Mouse (Mus musculus) frontal cortex, adult (tissue): ENCODE data around the gene Snrnp25.
"Not testable (repeated sequence)": the region's sequence is repeated elsewhere in the genome, so short reads cannot be mapped to it uniquely, and the experiment has no call there.

Experiments used
- ATAC-seq: cut with Nextera tagmentation; 2 replicates; pipeline ENCODE4 v1.9.2; 2017; ENCODE audit warnings: mild to moderate bottlenecking, moderate library complexity, mixed read lengths; ENCODE audit not compliant: low TSS enrichment

Gene Snrnp25

DNA sequence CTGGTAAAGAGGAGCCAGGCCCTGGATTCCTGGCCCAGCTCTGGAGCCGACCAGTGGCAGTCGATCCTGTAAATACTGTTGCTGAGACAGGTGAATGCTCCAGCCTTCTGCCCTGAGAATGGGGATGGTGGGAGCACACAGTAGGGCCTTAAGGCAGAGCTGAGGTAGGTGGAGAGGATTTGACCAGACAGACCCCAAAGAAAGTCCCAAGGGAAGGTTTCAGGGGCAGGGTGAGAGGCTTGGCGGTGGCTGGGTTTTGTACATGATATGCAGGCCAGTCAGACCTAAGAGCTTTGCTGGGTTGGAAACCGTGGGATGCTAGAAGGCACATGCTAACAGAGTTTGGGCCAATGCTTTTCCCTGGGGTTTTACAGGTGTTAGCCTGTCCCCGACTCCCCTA lies 10.6 kb upstream of the Snrnp25 start:
- ATAC-seq = no peak

DNA sequence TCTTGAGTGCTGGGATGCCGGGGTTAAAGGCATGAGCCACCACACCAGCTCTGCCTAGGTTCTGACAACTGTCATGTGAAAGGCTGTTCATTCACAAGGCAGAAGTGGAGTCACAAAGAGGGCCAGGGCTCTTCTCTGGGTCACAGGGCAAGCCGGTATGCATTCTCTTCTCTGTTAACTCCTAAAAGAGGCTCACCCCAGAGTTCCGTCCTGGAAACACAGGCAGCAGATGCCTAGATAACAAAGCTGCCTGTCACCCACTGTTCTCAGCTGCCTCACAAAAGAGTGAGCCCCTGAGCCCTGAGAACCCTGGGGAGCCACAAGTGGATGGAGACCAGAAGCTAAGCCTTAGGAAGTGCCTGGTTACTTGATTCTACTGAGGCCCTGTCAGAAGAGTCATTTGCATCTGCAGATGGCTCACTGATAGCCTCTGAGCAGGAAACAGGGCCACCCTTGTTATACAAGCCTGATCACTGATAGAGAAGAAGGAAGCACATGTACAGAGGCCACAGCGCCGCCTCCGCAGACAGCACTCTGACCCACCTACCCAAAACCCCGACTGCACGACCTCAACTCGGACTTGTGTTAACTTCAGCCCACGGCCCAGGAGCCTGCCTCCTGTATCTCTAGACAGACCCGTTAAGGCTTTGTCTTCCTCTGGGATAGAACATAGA lies 9.2 kb upstream of the Snrnp25 start:
- no peak for ATAC-seq

DNA sequence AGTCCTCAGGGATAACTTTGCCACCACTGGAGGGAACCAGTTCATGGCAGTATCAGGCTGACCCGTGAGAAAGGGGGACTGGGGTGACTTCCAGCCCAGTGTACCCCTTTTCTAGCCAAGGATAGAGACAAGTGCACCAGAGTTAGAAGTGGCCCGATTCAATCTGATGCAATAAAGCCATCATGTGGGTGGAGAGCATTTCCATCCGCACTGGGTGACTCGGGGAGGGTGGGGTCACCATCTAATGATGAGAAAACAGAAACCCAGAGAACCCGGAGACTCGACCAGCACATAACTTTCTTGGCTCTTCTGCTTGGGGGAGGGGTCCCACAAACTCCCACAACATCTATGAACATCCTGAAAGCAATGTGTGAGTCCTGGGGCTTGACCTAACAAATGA lies 8.5 kb upstream of the Snrnp25 start:
- ATAC-seq = no peak

GRCm38 (mm10) chr11:32197766-32198165 lies 7.4 kb upstream of the Snrnp25 start:
- no peak for ATAC-seq

DNA sequence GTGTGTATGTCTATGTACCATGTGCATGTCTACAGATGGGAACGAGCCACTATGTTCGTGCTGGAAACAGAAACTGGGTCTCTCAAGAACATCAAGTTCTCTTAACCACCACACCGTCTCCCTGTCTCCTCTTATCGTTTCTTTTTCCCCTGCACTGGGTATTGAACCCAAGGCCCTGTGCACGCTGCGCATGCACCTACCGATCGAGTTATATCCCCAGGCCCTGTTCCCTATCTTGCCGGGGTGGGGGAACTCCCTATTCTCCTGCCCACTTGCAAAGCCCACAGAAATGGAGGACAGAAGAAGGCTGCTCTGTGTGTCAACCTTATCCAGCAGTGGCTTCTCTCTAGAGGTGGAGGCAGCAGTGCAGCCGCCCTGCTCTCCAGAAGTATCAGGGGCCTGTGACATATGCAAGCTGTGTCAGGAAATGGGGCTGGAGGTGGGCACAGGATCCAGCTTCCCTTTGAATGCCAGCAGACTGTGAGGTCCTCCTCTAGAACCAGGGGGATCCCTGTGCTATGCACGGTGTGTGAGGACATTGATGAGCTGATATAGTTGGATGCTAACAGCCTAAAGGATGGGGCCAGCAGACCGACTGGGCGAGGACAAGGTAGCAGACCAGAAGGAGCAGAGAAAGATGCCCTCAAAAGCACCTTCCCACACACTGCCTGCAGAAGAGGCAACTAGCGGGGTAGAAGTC lies 6.8 kb upstream of the Snrnp25 start:
- no peak for ATAC-seq

GRCm38 (mm10) chr11:32199230-32199629 lies 6.0 kb upstream of the Snrnp25 start:
- no peak for ATAC-seq

GRCm38 (mm10) chr11:32200075-32200601 lies 5.1 kb upstream of the Snrnp25 start, which contains the start of gene Il9r:
Gene Il9r, minus strand, starts transcription at chr11:32200279.
- ATAC-seq = no peak

DNA sequence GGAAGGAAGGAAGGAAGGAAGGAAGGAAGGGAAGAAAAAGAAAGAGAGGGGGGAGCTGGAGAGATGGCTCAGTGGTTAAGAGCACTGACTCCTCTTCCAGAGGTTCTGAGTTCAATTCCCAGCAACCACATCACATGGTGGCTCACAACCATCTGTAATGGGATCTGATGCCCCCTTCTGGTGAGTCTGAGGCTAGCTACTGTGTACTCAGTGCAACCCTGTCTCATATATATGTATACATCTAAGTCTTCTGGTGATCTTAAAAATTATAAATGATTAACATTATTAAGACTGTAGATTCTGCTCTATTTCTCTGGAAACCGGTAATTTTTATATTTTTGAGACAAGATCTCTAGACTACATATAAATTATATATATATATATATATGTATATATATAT lies 4.2 kb upstream of the Snrnp25 start:
- ATAC-seq = not testable (repeated sequence)

DNA sequence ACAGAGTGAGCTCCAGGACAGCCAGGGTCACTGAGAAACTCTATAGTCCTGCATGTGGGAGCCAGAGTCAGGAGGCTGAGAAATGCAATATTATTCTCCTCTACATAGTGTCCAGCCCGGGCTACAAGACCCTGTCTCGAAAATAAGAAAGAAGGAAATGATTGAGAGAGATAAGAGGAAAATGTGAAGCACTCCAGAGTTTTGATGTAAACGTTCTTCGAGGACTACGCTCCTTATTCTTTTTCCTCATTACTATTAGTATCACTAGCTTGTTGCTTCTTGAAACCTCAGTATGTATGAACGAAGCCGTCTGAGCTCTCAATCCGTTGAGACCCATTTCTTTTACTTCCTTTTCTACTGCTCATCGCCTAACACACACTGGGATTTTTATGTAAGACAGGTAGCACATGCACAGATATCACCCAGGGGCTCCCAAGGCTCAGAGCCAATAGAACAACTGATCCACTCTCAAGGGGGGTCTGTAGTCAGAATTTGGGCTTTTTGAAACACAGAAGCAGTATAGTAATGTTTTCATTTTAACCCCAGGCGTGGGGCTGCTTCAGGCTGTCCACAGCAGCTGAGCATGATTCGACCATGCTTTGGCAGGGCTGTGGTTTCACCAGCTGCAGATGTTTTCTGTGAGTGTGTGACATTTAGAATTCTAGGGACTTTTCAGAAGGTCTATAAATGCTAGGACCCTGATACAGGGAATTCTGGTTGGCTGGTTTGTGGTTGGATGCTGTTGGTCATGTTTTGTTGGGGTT lies 3.1 kb upstream of the Snrnp25 start:
- ATAC-seq = no peak

DNA sequence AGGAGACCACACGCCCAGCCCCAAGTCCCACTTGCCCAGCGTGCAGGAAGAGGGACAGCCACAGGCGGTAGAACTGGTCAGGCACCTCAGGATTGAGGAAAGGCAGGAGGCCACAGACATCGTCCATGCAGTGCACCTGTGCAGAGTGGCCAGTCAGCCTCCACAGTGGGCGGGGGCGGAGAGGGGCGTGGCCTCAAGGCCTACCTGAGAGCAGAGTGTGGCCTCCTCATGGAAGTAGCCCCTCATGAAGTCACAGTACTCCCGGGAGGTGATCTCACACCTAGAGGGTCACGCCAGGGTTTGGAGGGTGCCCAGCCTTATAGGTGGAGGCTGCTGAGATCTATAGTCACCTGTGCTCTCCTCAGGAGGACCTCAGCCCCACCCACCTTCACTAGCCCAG lies 5.4 kb downstream of the Snrnp25 start:
- no peak for ATAC-seq

GRCm38 (mm10) chr11:32215372-32216162 lies 10.4 kb downstream of the Snrnp25 start:
- ATAC-seq = no peak

DNA sequence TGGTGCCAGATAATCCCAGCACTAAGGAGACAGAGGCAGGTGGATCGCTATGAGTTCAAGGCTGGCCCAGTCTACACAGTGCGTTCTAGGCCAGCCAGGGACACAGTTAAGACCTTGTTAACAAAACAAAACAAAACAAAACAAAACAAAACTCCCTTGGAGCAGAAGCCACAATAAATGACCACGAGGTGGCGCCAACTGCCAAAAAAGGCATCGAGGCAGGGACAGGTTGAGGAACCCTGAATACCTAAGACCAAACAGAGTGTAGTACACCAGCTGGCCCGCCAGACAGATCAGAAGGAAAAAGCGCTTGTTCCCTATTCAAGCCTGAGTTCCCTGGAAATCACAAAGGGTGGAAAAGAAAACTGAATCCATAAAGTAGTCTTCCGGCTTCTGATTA lies 11.6 kb downstream of the Snrnp25 start:
- ATAC-seq = peak; percentile 48

GRCm38 (mm10) chr11:32218501-32219050 lies 13.4 kb downstream of the Snrnp25 start:
- ATAC-seq = no peak

GRCm38 (mm10) chr11:32219287-32219686 lies 14.1 kb downstream of the Snrnp25 start:
- 0 out of 2 replicates have a peak, but pooled peaks have one; percentile 11 for ATAC-seq

GRCm38 (mm10) chr11:32220607-32221224 lies 15.5 kb downstream of the Snrnp25 start:
- no peak for ATAC-seq

GRCm38 (mm10) chr11:32221225-32221950 lies 16.2 kb downstream of the Snrnp25 start:
- ATAC-seq = no peak

- ATAC-seq = no peak
Observed at GRCm38 (mm10) chr11:32221951-32222409, 16.8 kb downstream of the Snrnp25 start, which contains the start of gene Rhbdf1. Gene Rhbdf1, minus strand, starts transcription at chr11:32222300.

GRCm38 (mm10) chr11:32222570-32223194 lies 17.5 kb downstream of the Snrnp25 start:
- ATAC-seq = no peak

GRCm38 (mm10) chr11:32223297-32223967 lies 18.2 kb downstream of the Snrnp25 start:
- ATAC-seq = no peak
